15 mouse cellular contexts compared by ENCODE assay signal in the genomic region with DNA sequence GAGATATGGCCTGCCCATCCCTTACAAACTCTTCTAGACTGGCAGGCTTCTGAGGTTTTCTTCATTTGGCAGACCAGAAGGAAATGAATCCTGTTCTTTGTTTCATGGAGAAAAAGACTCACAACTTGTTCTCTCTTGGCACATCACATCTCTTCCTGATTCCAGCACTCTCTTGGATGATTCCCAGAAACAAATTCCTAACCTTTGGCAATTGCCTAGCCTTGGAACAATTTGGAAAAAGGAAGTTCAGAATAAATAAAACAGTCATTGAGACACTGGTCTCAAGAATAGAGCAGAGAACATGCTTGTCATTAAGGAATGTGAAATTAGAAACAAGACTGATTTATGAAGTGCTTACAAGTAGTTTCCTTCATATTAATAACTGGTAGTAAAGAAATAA.
DNase-seq lines count a peak whose midpoint lies in the region; ATAC-seq and TF ChIP-seq lines count a peak whose summit lies in the region.
"Had no signal": no experiment of that assay in that cellular context is flagged by ENCODE, and none has a peak within 500 bp of the region (broad histone marks: within the 10 kb centered on the region; RNA-seq: fewer than 3 reads in every experiment).

No protein-coding gene starts in this region.

- peak; percentile 50; the same call in 1 of the 2 replicates for TF ChIP-seq EP300 in lung, postnatal 0 days (IDR thresholded peaks at IDR 0.05)

- H3K27ac ChIP-seq in embryonic facial prominence, embryonic 14.5 days (replicated peaks; ENCODE audit: low read depth, low read length): no peak overlapping the region
- H3K27ac ChIP-seq in embryonic facial prominence, embryonic 10.5 days (replicated peaks): no peak overlapping the region
- H3K27ac ChIP-seq in hindbrain, embryonic 16.5 days (ENCODE audit: low read depth, low read length): 0 out of 2 replicates have a peak overlapping the region, but pooled peaks have one; percentile 17
- no peak overlapping the region for H3K27ac ChIP-seq in hindbrain, embryonic 14.5 days
- H3K27ac ChIP-seq in lung, postnatal 0 days (ENCODE audit: low read length): no peak overlapping the region
- H3K27ac ChIP-seq: macrophage; midbrain, embryonic 13.5 days had no signal

- H3K4me2 ChIP-seq in embryonic facial prominence, embryonic 14.5 days (ENCODE audit: low read depth, low read length): no peak overlapping the region
- H3K4me2 ChIP-seq in hindbrain, embryonic 16.5 days (ENCODE audit: low read length): no peak overlapping the region
- no peak overlapping the region for H3K4me2 ChIP-seq in hindbrain, embryonic 14.5 days (replicated peaks)
- no peak overlapping the region for H3K4me2 ChIP-seq in lung, postnatal 0 days (replicated peaks; ENCODE audit: low read depth, low read length)
- H3K4me2 ChIP-seq: midbrain, embryonic 13.5 days had no signal

- H3K36me3 ChIP-seq in embryonic facial prominence, embryonic 14.5 days (ENCODE audit: control insufficient read depth, insufficient read depth, low read length): no peaks in the 10 kb centered on the region
- H3K36me3 ChIP-seq in embryonic facial prominence, embryonic 10.5 days (replicated peaks): no peaks in the 10 kb centered on the region
- no peaks in the 10 kb centered on the region for H3K36me3 ChIP-seq in hindbrain, embryonic 16.5 days (ENCODE audit: control insufficient read depth, insufficient read depth, low read length)
- no peaks in the 10 kb centered on the region for H3K36me3 ChIP-seq in hindbrain, embryonic 14.5 days (replicated peaks; ENCODE audit: control insufficient read depth, insufficient read depth)
- H3K36me3 ChIP-seq in lung, postnatal 0 days (ENCODE audit: insufficient read depth, low read length): no peaks in the 10 kb centered on the region
- H3K36me3 ChIP-seq: midbrain, embryonic 13.5 days had no signal

- 0 out of 2 replicates have a peak, but pooled peaks cover 5% of the 10 kb centered on the region for H3K9me3 ChIP-seq in embryonic facial prominence, embryonic 14.5 days (ENCODE audit: control insufficient read depth, low read length)
- H3K9me3 ChIP-seq in embryonic facial prominence, embryonic 10.5 days: no peaks in the 10 kb centered on the region
- no peaks in the 10 kb centered on the region for H3K9me3 ChIP-seq in hindbrain, embryonic 16.5 days (ENCODE audit: control insufficient read depth, low read length)
- H3K9me3 ChIP-seq in hindbrain, embryonic 14.5 days (ENCODE audit: control insufficient read depth, low read length): no peaks in the 10 kb centered on the region
- H3K9me3 ChIP-seq in lung, postnatal 0 days (ENCODE audit: low read length): no peaks in the 10 kb centered on the region
- H3K9me3 ChIP-seq: midbrain, embryonic 13.5 days had no signal

- no peaks in the 10 kb centered on the region for H3K4me1 ChIP-seq in embryonic facial prominence, embryonic 14.5 days (ENCODE audit: control insufficient read depth, insufficient read depth, low read length)
- H3K4me1 ChIP-seq in embryonic facial prominence, embryonic 10.5 days: no peaks in the 10 kb centered on the region
- H3K4me1 ChIP-seq in hindbrain, embryonic 16.5 days (ENCODE audit: control insufficient read depth, insufficient read depth, low read depth, low read length): no peaks in the 10 kb centered on the region; the same call in 1 of the 2 replicates
- H3K4me1 ChIP-seq in hindbrain, embryonic 14.5 days (replicated peaks; ENCODE audit: control insufficient read depth, insufficient read depth, low read length): no peaks in the 10 kb centered on the region
- no peaks in the 10 kb centered on the region for H3K4me1 ChIP-seq in lung, postnatal 0 days (ENCODE audit: insufficient read depth, low read depth, low read length)

- H3K9ac ChIP-seq in embryonic facial prominence, embryonic 14.5 days (ENCODE audit: low read depth, low read length): no peak overlapping the region
- H3K9ac ChIP-seq in hindbrain, embryonic 16.5 days (ENCODE audit: low read depth, low read length): no peak overlapping the region
- no peak overlapping the region for H3K9ac ChIP-seq in hindbrain, embryonic 14.5 days
- H3K9ac ChIP-seq in lung, postnatal 0 days (replicated peaks; ENCODE audit: low read depth): no peak overlapping the region
- H3K9ac ChIP-seq: midbrain, embryonic 13.5 days had no signal

- H3K27me3 ChIP-seq in embryonic facial prominence, embryonic 14.5 days (replicated peaks; ENCODE audit: control insufficient read depth, insufficient read depth, low read length): no peaks in the 10 kb centered on the region
- H3K27me3 ChIP-seq in embryonic facial prominence, embryonic 10.5 days (replicated peaks; ENCODE audit: low read depth, poor library complexity, severe bottlenecking): no peaks in the 10 kb centered on the region
- H3K27me3 ChIP-seq in hindbrain, embryonic 16.5 days (replicated peaks; ENCODE audit: control insufficient read depth, insufficient read depth, low read length): no peaks in the 10 kb centered on the region
- no peaks in the 10 kb centered on the region for H3K27me3 ChIP-seq in hindbrain, embryonic 14.5 days (ENCODE audit: control insufficient read depth, insufficient read depth, low read length)
- no peaks in the 10 kb centered on the region for H3K27me3 ChIP-seq in lung, postnatal 0 days (replicated peaks; ENCODE audit: insufficient read depth, low read length)
- H3K27me3 ChIP-seq: midbrain, embryonic 13.5 days; Patski had no signal

- no peak for TF ChIP-seq CTCF in lung, postnatal 0 days (IDR thresholded peaks at IDR 0.05)

- peak; percentile 44 for DNase-seq in embryonic facial prominence, embryonic 14.5 days (ENCODE audit: low spot score)
- DNase-seq in embryonic facial prominence, embryonic 10.5 days (ENCODE audit: low spot score): no peak
- DNase-seq in hindbrain, embryonic 14.5 days (ENCODE audit: low spot score): no peak
- DNase-seq in Muller cell, postnatal 12 days (ENCODE audit: inconsistent ontology term): peak; percentile 96
- peak; percentile 60 for DNase-seq in lung, postnatal 0 days (ENCODE audit: low spot score)
- DNase-seq: embryo, embryonic 11 days; gastrocnemius, postnatal 14 days; liver had no signal

- no peak overlapping the region for H3K4me3 ChIP-seq in embryonic facial prominence, embryonic 14.5 days (ENCODE audit: low read depth, low read length)
- H3K4me3 ChIP-seq in embryonic facial prominence, embryonic 10.5 days: no peak overlapping the region
- H3K4me3 ChIP-seq in hindbrain, embryonic 16.5 days (ENCODE audit: low read length): no peak overlapping the region
- H3K4me3 ChIP-seq in hindbrain, embryonic 14.5 days (replicated peaks; ENCODE audit: low read length): no peak overlapping the region
- H3K4me3 ChIP-seq in lung, postnatal 0 days (ENCODE audit: low read depth, low read length): no peak overlapping the region
- H3K4me3 ChIP-seq: erythroblast, embryonic 14.5 days; midbrain, embryonic 13.5 days; myocyte had no signal

- ATAC-seq in embryonic facial prominence, embryonic 14.5 days (ENCODE audit: low read depth): no peak
- no peak; the same call in 1 of the 2 replicates for ATAC-seq in hindbrain, embryonic 16.5 days
- no peak for ATAC-seq in hindbrain, embryonic 14.5 days (ENCODE audit: low FRiP score)
- ATAC-seq in lung, postnatal 0 days: peak; percentile 43
- ATAC-seq in megakaryocyte, adult 5-6 weeks (ENCODE audit: poor library complexity, severe bottlenecking): no peak
- ATAC-seq: midbrain, embryonic 13.5 days; Patski had no signal

Comparison
In these comparisons a context has a peak if more than half of its experiments do, and no peak if none do; other contexts are left out.
1. DNase-seq: peak in embryonic facial prominence, embryonic 14.5 days (single experiment), Muller cell, postnatal 12 days (single experiment) and lung, postnatal 0 days (single experiment); none in embryonic facial prominence, embryonic 10.5 days (single experiment) and hindbrain, embryonic 14.5 days (single experiment).